Mouse (Mus musculus): Measurements from ENCODE around the gene Sgip1.

GRCm38 (mm10) chr4:102840956-102841729, 100.0 kb downstream of the Sgip1 start:
- TF ChIP-seq CTCF (IDR thresholded peaks at IDR 0.05; ENCODE audit: borderline replicate concordance, control insufficient read depth, extremely low read depth, insufficient read depth, low read length, poor library complexity) (no peak), POLR2A (IDR thresholded peaks at IDR 0.05; ENCODE audit: control insufficient read depth, extremely low read depth, insufficient read depth, low read length, poor library complexity) (no peak)
